Mouse (Mus musculus) CH12.LX (cell line): Measurements from ENCODE around the gene Ttll6.

Source experiments
- CTCF ChIP-seq, 2 experiments: IDR thresholded peaks in 1 of 2; conservative IDR thresholded peaks in 1 of 2; 2 replicates each; pipeline ENCODE4 v1.5.1; 2011 to 2012; ENCODE audit warnings: low read depth in 2 of 2, low read length in 2 of 2, improper control_type of control experiment in 1 of 2, inconsistent platforms in 1 of 2, mild to moderate bottlenecking in 1 of 2, moderate library complexity in 1 of 2
- EP300 ChIP-seq: IDR thresholded peaks from 2 replicates; pipeline ENCODE4 v1.6.1; 2011; ENCODE audit warnings: low read length, improper control_type of control experiment
- ETS1 ChIP-seq: conservative IDR thresholded peaks from 2 replicates; pipeline ENCODE4 v1.6.1; 2012; ENCODE audit warnings: low read depth, mild to moderate bottlenecking, inconsistent platforms, low read length, improper control_type of control experiment, moderate library complexity
- GABPA ChIP-seq: IDR thresholded peaks from 2 replicates; pipeline ENCODE4 v1.6.1; 2012; ENCODE audit warnings: low read depth, low read length, improper control_type of control experiment, inconsistent platforms; ENCODE audit not compliant: insufficient replicate concordance
- NRF1 ChIP-seq: IDR thresholded peaks from 2 replicates; pipeline ENCODE4 v1.6.1; 2014; ENCODE audit warnings: low read depth, mild to moderate bottlenecking, inconsistent platforms, low read length, improper control_type of control experiment, moderate library complexity
- POLR2A ChIP-seq: IDR thresholded peaks from 2 replicates; pipeline ENCODE4 v1.6.1; 2011; ENCODE audit warnings: low read depth, mild to moderate bottlenecking, improper control_type of control experiment, low read length
- USF1 ChIP-seq: IDR thresholded peaks from 2 replicates; pipeline ENCODE4 v1.6.1; 2014; ENCODE audit warnings: low read depth, mild to moderate bottlenecking, inconsistent platforms, low read length, improper control_type of control experiment
- ZC3H11A ChIP-seq: IDR thresholded peaks from 2 replicates; pipeline ENCODE4 v1.6.1; 2012; ENCODE audit warnings: low read depth, mild to moderate bottlenecking, inconsistent platforms, low read length, improper control_type of control experiment

DNA sequence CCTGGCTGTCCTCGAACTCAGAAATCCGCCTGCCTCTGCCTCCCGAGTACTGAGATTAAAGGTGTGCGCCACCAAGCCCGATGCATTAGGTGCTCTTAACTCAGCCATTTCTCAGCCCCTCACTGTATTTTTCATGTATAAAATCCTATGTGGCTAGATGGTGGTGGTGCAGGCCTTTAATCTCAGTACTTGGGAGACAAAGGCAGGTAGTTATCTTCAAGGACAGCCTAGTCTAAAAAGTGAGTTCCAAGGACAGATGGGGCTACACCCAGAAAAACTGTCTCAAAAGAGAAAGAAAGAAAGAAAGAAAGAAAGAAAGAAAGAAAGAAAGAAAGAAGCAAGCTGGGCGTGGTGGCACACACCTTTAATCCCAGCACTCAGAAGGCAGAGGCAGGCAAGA is 18.2 kb upstream of the Ttll6 start:
- TF ChIP-seq ZC3H11A: no peak
- no peak for TF ChIP-seq USF1
- TF ChIP-seq NRF1: no peak
- TF ChIP-seq POLR2A: no peak
- TF ChIP-seq CTCF (conservative IDR thresholded peaks at IDR 0.05 in 1 of 2, IDR thresholded peaks at IDR 0.05 in 1 of 2; ENCODE audit: low read depth in 2 of 2, low read length in 2 of 2): no peak
- TF ChIP-seq EP300: no peak
- no peak for TF ChIP-seq GABPA
- no peak for TF ChIP-seq ETS1
